Mouse (Mus musculus) myocyte (in vitro differentiated cells): Measurements from ENCODE around the gene Igdcc3. TPM values are rescaled to one million over a fixed set of nuclear protein-coding genes. Genes with fewer than 3 reads are reported as not detected.
A peak's percentile ranks its signal among the peaks of the same experiment; 100 is the strongest.

Source experiments
- H3K27me3 ChIP-seq: one replicate; pipeline ENCODE4 v1.6.1; 2011; ENCODE audit not compliant: control insufficient read depth, insufficient read depth, insufficient read length
- H3K36me3 ChIP-seq: one replicate; pipeline ENCODE4 v1.6.1; 2011; ENCODE audit not compliant: control insufficient read depth, insufficient read depth
- H3K4me2 ChIP-seq: one replicate; pipeline ENCODE4 v1.6.1; 2011; ENCODE audit warnings: low read depth, control low read depth
- H3K4me3 ChIP-seq: one replicate; pipeline ENCODE4 v1.5.1; 2011; ENCODE audit warnings: mild to moderate bottlenecking, control low read depth, moderate library complexity
- H3K79me2 ChIP-seq: one replicate; pipeline ENCODE4 v1.6.1; 2011; ENCODE audit not compliant: control insufficient read depth, insufficient read depth
- H3ac ChIP-seq: one replicate; pipeline ENCODE4 v1.6.1; 2011; ENCODE audit not compliant: control insufficient read depth, insufficient read length
- CEBPB ChIP-seq: IDR thresholded peaks from 2 replicates; pipeline ENCODE4 v1.6.1; 2011; ENCODE audit warnings: mild to moderate bottlenecking, moderate library complexity; ENCODE audit not compliant: poor library complexity, insufficient read depth, severe bottlenecking
- E2F4 ChIP-seq: IDR thresholded peaks from one replicate; pipeline ENCODE4 v1.6.1; 2011; ENCODE audit warnings: mild to moderate bottlenecking, control low read depth, moderate library complexity; ENCODE audit not compliant: insufficient read depth
- MAX ChIP-seq: IDR thresholded peaks from one replicate; pipeline ENCODE4 v1.6.1; 2011; ENCODE audit warnings: low read depth, mild to moderate bottlenecking, control low read depth
- MYOD1 ChIP-seq, 3 experiments: IDR thresholded peaks; one replicate each; pipeline ENCODE4 v1.6.1; 2011; ENCODE audit warnings: control low read depth in 2 of 3, low read depth in 2 of 3, mild to moderate bottlenecking in 2 of 3, moderate library complexity in 1 of 3; ENCODE audit not compliant: insufficient read length in 2 of 3, control insufficient read depth in 1 of 3
- MYOG ChIP-seq, 3 experiments: IDR thresholded peaks; one replicate each; pipeline ENCODE4 v1.6.1; 2011; ENCODE audit warnings: control low read depth in 2 of 3, low read depth in 2 of 3, mild to moderate bottlenecking in 2 of 3; ENCODE audit not compliant: insufficient read length in 2 of 3, control insufficient read depth in 1 of 3, insufficient read depth in 1 of 3
- POLR2A ChIP-seq: IDR thresholded peaks from one replicate; pipeline ENCODE4 v1.6.1; 2011; ENCODE audit warnings: low read depth, mild to moderate bottlenecking, control low read depth, moderate library complexity; ENCODE audit not compliant: insufficient read length
- POLR2AphosphoS2 ChIP-seq: IDR thresholded peaks from one replicate; pipeline ENCODE4 v1.6.1; 2011; ENCODE audit warnings: low read depth, control low read depth; ENCODE audit not compliant: insufficient read length
- REST ChIP-seq: IDR thresholded peaks from one replicate; pipeline ENCODE4 v1.6.1; 2011; ENCODE audit warnings: mild to moderate bottlenecking, control low read depth, moderate library complexity; ENCODE audit not compliant: insufficient read depth, insufficient read length
- SRF ChIP-seq: IDR thresholded peaks from one replicate; pipeline ENCODE4 v1.6.1; 2011; ENCODE audit warnings: low read depth; ENCODE audit not compliant: control insufficient read depth, insufficient read length
- TCF12 ChIP-seq: IDR thresholded peaks from one replicate; pipeline ENCODE4 v1.6.1; 2011; ENCODE audit warnings: mild to moderate bottlenecking, control low read depth; ENCODE audit not compliant: poor library complexity, insufficient read depth, severe bottlenecking
- TCF3 ChIP-seq: IDR thresholded peaks from one replicate; pipeline ENCODE4 v1.6.1; 2011; ENCODE audit warnings: low read depth, control low read depth; ENCODE audit not compliant: insufficient read length
- USF1 ChIP-seq: IDR thresholded peaks from one replicate; pipeline ENCODE4 v1.6.1; 2011; ENCODE audit warnings: low read depth, mild to moderate bottlenecking, control low read depth, moderate library complexity
- polyA plus RNA-seq: library from polyadenylated mRNA; unstranded; fragments of >200 nt; fragmentation: generic; extraction: Trizol; gene quantifications from one replicate; pipeline ENCODE4 v1.2.1, GENCODE M21; 2012; ENCODE audit warnings: missing spikeins

The Igdcc3 gene
- polyA plus RNA-seq, 1 experiment: not detected

- Histone ChIP-seq H3K79me2 (no peaks in the 10 kb centered on the region), H3K27me3 (no peaks in the 10 kb centered on the region), H3K36me3 (no peaks in the 10 kb centered on the region), H3K4me3 (no peak overlapping the region), H3ac (no peak overlapping the region), H3K4me2 (peak overlapping the region; percentile 58)
- TF ChIP-seq MYOG (IDR thresholded peaks at IDR 0.05; ENCODE audit: control insufficient read depth in 1 of 3, insufficient read depth in 1 of 3, insufficient read length in 2 of 3, low read depth in 2 of 3) (peak; percentile 65 to 96 (median 86)), TCF12 (peak; percentile 59), MYOD1 (IDR thresholded peaks at IDR 0.05; ENCODE audit: control insufficient read depth in 1 of 3, insufficient read length in 2 of 3, low read depth in 2 of 3) (peak in 2 of 3 experiments; percentile 82 to 94), REST (no peak), TCF3 (peak; percentile 58)
These were observed 31.6 kb upstream of the Igdcc3 start for GRCm38 (mm10) chr9:65109132-65110072.

- no peak overlapping the region for H3K4me3 ChIP-seq
- no peak overlapping the region for H3K4me2 ChIP-seq
- H3K79me2 ChIP-seq: no peaks in the 10 kb centered on the region
- no peaks in the 10 kb centered on the region for H3K27me3 ChIP-seq
- TF ChIP-seq USF1: no peak
- no peak for TF ChIP-seq MYOG (IDR thresholded peaks at IDR 0.05; ENCODE audit: control insufficient read depth in 1 of 3, insufficient read depth in 1 of 3, insufficient read length in 2 of 3, low read depth in 2 of 3)
- TF ChIP-seq POLR2A: no peak
- TF ChIP-seq MAX: no peak
- no peak for TF ChIP-seq TCF3
- TF ChIP-seq TCF12: no peak
- no peak for TF ChIP-seq REST
- no peak for TF ChIP-seq CEBPB
- no peak for TF ChIP-seq MYOD1 (IDR thresholded peaks at IDR 0.05; ENCODE audit: control insufficient read depth in 1 of 3, insufficient read length in 2 of 3, low read depth in 2 of 3)
- TF ChIP-seq POLR2AphosphoS2: no peak
- no peak for TF ChIP-seq E2F4
- no peaks in the 10 kb centered on the region for H3K36me3 ChIP-seq
- no peak overlapping the region for H3ac ChIP-seq
These were observed 29.3 kb upstream of the Igdcc3 start for GRCm38 (mm10) chr9:65111698-65112097.

GRCm38 (mm10) chr9:65113694-65114093 is 27.3 kb upstream of the Igdcc3 start:
- H3K27me3 ChIP-seq: no peaks in the 10 kb centered on the region
- H3K36me3 ChIP-seq: no peaks in the 10 kb centered on the region
- no peak for TF ChIP-seq REST
- TF ChIP-seq MAX: no peak
- TF ChIP-seq POLR2A: no peak
- TF ChIP-seq MYOG (IDR thresholded peaks at IDR 0.05; ENCODE audit: control insufficient read depth in 1 of 3, insufficient read depth in 1 of 3, insufficient read length in 2 of 3, low read depth in 2 of 3): no peak
- no peak for TF ChIP-seq TCF3
- no peak for TF ChIP-seq CEBPB
- TF ChIP-seq POLR2AphosphoS2: no peak
- TF ChIP-seq TCF12: no peak
- TF ChIP-seq SRF: no peak
- TF ChIP-seq USF1: no peak
- no peak for TF ChIP-seq E2F4
- TF ChIP-seq MYOD1 (IDR thresholded peaks at IDR 0.05; ENCODE audit: control insufficient read depth in 1 of 3, insufficient read length in 2 of 3, low read depth in 2 of 3): no peak
- no peak overlapping the region for H3ac ChIP-seq
- peak overlapping the region; percentile 1 for H3K4me2 ChIP-seq
- no peaks in the 10 kb centered on the region for H3K79me2 ChIP-seq
- no peak overlapping the region for H3K4me3 ChIP-seq

- TF ChIP-seq POLR2A (no peak), CEBPB (no peak), POLR2AphosphoS2 (no peak), REST (no peak), E2F4 (no peak), SRF (no peak), TCF3 (no peak), USF1 (peak; percentile 31), MYOD1 (IDR thresholded peaks at IDR 0.05; ENCODE audit: control insufficient read depth in 1 of 3, insufficient read length in 2 of 3, low read depth in 2 of 3) (peak in 1 of 3 experiments; percentile 14), MAX (no peak), MYOG (IDR thresholded peaks at IDR 0.05; ENCODE audit: control insufficient read depth in 1 of 3, insufficient read depth in 1 of 3, insufficient read length in 2 of 3, low read depth in 2 of 3) (peak in 1 of 3 experiments; percentile 34), TCF12 (no peak)
- H3K4me2 ChIP-seq: peak overlapping the region; percentile 33
- no peak overlapping the region for H3K4me3 ChIP-seq
- H3K27me3 ChIP-seq: no peaks in the 10 kb centered on the region
- H3K36me3 ChIP-seq: no peaks in the 10 kb centered on the region
- H3ac ChIP-seq: no peak overlapping the region
- no peaks in the 10 kb centered on the region for H3K79me2 ChIP-seq
These were observed 25.1 kb upstream of the Igdcc3 start for GRCm38 (mm10) chr9:65115891-65116290.

GRCm38 (mm10) chr9:65117516-65117915 is 23.5 kb upstream of the Igdcc3 start:
- Histone ChIP-seq H3K4me3 (no peak overlapping the region), H3K36me3 (no peaks in the 10 kb centered on the region), H3K79me2 (no peaks in the 10 kb centered on the region), H3ac (no peak overlapping the region), H3K4me2 (no peak overlapping the region), H3K27me3 (peaks cover 2% of the 10 kb centered on the region)
- TF ChIP-seq POLR2A (no peak), CEBPB (no peak), SRF (no peak), MYOD1 (IDR thresholded peaks at IDR 0.05; ENCODE audit: control insufficient read depth in 1 of 3, insufficient read length in 2 of 3, low read depth in 2 of 3) (no peak), TCF12 (no peak), TCF3 (no peak), USF1 (no peak), MAX (no peak), POLR2AphosphoS2 (no peak), REST (no peak), MYOG (IDR thresholded peaks at IDR 0.05; ENCODE audit: control insufficient read depth in 1 of 3, insufficient read depth in 1 of 3, insufficient read length in 2 of 3, low read depth in 2 of 3) (no peak), E2F4 (no peak)
